Mouse (Mus musculus): ENCODE measurements around the gene Necab2.

- TF ChIP-seq CTCF (conservative IDR thresholded peaks at IDR 0.05; ENCODE audit: low read length) (no peak), NANOG (IDR thresholded peaks at IDR 0.05; ENCODE audit: borderline replicate concordance, low read length) (no peak)
Observed at GRCm38 (mm10) chr8:119428350-119428740, 18.2 kb upstream of the Necab2 start.

All from E14TG2a.4 (cell line).